Mouse (Mus musculus) gastrocnemius, adult 18-20 months (tissue): ENCODE results near the gene Apba2. TPM values are rescaled to one million over a fixed set of nuclear protein-coding genes. Genes with fewer than 3 reads are reported as not detected.

ENCODE experiments used
- DNase-seq: peaks from one replicate; pipeline ENCODE4 v3.0.0; 2021; ENCODE audit warnings: low spot score
- long read RNA-seq, 2 experiments: library from polyadenylated mRNA; stranded (forward); transcript quantifications; one replicate each; pipeline ENCODE4 v2.0.0; 2021
- total RNA-seq, 2 experiments: library from RNA; stranded (reverse); gene quantifications; 2 replicates each; pipeline ENCODE4 v1.2.3; 2021

Apba2 gene
- total RNA-seq: not detected
- long read RNA-seq, experiment 1: 0 reads
- long read RNA-seq, experiment 2: 0 reads

DNA sequence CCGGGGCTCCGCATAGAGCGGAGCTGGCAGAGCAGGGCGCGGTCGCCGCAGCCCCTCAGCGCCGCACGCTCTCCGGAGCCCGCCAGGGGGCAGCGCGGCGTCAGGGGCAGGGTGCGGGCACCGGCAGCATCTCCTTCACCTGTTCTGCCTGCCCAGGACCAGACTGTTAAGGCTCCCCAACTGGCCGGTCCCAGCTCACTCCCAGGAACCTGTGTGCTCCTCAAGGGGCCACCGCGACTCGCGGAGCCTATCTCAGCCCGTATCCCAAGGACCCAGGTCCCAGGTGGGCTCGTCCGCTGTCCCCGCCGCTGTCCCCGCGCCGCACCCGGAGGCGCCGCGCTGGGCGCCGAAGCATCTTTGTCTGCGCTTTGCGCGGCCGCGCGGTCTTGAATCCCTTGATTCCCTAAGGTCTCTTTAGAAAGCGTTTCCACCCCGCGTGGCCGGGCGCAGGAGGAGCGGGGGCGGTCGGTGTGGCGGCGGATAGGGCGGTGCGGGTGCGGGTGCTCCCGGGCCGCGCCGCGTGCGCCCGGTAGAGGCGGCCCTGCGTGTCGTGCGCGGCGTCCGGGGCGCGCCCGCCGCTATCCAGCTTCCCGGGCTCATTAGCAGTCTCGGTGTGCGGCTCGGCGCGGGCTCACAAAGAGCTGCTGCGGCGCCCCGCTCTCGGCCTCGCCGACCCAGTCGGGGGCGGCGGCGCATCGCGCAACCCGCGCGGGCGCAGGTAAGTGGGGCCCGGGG lies at the start of gene Apba2:
Apba2 (plus strand) TSS at position 171 of the 735 bp plus-strand sequence.
- DNase-seq: no peak

DNA sequence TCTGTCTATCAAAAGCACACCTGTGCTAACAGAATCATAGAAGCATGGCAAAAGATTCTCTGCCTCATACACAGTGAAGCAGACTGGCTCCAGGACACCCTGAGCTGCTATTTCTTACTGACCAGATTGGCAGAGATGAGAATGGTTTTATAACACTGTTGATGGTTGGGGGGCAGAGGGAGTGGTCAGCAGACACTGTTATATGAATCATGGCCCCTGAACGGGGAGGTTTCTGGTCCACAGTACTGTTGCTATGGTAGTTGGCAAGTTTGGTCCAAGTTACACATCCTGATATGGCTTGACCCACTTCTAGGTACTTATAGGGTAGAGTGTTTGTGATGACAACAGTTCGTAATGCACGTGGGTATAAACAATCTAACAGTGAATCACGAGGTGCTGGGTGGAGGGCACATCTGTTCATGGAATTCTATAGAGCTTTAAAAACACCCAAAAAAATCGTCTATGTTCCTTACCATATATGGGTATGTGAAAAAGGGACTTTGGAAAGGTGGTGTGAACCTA lies 49.6 kb upstream of the Apba2 start:
- DNase-seq: no peak

DNA sequence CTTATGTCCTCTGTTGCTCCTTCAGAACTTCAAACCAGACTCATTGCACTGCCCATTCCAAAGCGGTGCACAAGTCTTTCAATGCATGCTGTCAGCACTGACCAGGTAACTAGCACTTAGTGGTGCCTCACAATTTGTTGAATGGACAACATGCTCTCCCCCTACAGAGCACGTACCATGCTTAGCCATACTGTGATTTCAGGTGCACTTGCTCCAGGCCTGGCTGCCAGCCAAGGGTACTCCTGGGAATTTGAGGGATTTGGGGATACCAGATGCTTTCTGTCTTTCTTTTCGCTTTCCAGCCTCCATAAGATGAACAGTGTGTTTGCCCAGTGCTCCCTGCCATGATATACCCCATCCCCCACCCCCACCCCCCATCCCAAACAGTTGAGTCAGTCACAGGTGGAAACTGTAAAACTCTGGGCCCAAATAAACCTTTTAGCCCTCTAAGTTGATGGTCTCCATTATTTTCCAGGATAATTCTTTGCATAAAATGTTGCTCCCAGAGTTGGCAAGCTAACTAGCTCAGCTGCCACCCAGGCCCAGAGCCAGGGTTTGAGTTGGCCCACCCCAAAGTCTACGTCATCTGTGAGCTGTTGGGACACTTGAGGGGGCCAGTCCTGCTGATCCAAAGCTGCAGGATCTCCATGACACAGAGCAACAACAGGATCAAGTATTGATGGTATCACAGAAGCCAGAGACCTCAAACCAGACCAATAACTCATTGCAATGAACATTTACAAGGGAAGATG lies 48.9 kb upstream of the Apba2 start:
- no peak for DNase-seq

DNA sequence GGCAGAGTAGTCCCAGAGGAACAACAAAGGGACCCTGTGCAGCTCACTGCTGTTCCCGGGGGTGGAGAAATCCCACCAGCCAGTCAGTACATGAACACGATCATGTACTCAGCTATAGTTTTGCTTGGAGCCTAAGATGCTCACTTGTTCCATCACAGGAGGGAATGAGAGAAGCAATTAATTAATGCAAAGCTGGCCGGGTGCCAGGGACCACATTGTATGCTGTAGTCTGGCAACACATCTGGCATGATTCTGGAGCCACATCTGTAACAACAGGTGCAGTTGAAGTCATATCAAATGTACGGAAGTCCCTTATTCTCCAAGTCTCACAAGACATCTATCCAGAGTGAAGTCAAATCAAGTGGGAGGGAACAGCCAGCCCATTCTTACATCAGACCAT lies 45.3 kb upstream of the Apba2 start:
- no peak for DNase-seq

DNA sequence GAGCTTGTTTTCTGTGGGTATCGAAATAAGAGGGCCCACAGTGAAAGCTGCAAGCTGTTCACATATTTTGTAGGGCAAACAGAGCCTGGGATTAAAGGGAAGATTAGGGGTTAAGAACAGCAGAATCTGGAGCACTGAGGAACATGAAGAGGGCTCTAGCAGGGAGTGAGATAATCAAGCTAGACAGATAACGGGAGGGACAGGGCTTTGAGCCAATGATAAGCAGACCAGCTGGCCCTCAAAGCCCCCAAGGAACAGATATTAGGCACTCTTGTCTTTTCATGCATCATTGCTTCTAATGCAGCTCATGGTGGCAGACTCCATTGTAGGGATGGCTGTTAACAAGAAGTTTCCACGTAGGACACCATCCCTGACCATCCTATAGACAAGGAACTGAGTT lies 44.8 kb upstream of the Apba2 start:
- no peak for DNase-seq

DNA sequence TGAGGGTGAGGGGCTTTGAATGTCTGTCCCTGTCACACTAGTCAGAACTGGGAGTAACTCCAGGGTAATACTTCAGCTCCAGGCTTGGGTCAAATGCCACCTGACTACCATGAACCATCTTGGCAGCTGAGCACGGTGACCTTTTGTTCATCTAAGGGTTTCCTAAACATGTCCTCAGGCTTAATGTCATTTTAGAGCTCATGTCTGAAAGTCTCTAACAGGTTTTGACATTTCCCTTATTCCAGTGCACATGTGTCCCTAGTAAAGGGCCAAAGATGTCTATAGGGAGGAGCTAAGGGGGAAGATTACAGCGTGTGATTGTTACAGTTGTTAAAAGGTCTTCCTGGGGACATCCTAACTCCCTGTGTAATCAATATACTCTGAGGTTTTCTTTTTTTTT lies 43.7 kb upstream of the Apba2 start:
- no peak for DNase-seq

DNA sequence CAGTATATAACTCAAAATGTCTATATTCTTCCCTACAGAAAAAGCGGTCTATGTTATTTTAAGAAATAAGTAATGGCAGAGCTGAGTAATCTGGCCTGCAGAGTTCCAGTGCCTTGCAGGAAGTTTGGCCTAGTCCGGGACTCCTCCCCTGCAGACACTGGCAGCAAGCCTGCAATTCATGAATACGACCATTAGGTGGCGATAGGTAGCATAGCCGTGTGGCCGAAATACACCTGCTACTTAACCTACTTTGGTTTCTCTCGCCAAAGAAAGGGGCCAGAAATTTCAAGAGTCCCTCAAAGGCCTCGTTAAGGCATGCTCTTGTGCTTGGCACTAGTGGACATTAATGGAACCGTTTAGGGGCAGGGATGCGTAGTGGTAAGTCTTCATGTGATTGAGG lies 4.1 kb upstream of the Apba2 start:
- no peak for DNase-seq

DNA sequence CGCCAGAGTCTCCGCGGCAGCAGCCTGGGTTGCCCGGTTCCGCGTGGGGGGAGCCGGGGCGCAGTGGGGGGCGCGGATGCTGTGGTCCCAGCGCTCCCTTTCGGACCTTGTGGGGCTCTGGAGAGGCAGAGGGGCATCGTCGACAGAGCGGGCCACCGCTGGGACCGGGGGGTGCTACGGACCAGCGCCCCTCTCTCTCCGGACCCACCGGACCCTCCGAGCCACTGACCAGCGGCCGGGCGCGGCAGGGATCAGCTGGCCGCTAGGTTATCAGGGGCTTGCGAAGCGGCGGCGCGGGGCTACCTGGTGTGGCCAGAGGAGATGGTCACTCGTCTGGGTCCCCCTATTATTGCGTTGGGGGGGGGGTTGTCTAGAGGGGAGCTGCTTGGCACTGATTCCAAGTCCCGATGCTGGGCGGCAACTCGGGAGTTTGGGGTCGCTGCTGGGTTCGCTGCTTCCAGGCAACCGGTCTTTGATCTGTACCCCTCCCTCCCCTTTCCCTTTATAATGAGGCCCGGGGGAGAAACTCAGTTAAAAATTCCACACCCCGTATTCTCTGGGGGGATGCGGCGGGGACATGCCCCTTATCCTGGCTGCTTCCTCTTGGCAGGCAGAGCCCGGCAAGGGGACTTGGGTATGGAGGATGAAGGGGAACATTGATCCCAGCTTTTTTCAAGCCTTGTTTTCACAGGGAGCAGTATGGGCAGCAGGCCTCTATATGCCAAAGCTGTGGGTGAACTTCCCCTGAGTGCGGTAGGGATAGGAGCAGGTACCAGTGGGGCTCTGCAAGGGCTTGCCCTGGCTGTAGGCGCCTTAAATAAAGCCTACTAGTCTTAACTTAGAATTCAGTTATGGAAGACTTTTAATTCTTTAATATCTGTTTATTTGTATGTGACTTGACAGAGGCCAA lies 1.0 kb downstream of the Apba2 start:
- DNase-seq: no peak

DNA sequence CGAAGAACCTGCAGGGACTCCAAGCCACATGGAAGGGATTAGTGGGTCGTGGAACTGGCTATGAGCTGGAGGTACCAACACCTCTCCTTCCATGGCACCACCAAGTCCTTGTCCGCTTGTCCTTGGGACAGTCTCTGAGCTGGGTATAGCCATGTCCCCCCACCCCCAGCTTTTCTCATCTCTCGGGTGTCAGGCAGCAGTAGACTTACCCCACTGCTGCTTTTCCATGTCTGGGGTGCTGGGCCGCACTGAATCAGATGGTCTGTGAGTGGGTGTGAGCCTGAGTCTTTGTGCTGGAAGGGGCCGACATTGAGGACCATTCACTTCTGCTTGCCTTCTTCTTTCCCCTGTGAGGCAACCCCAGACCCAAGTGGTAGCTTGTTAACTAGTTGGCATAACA lies 2.1 kb downstream of the Apba2 start:
- DNase-seq: no peak

DNA sequence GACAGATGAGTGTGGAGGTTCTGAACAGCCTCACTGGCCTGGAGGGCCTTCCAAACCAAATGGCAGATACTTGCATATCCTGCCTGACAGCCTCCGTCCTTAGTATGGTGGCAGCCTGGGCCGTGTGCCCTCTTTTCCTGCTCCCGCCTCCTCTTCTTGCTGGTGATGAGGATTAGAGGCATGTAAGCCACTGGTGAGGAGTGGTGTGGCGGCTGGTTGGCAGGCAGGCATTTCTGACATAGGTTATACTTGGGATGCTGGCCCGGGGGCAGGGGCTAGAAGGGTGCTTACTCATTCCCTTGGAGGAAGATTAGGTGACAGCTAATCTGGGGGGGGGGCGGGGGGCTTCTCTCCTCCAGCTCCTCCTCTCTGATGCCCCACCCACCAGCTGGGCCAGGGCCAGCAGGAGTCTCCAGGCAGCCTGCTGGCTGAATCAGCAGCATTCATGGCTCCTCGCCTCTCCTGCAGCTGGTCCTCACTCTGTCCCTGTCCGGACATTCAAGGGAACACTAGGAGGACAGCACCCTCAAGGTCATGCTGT lies 3.3 kb downstream of the Apba2 start:
- DNase-seq: no peak

DNA sequence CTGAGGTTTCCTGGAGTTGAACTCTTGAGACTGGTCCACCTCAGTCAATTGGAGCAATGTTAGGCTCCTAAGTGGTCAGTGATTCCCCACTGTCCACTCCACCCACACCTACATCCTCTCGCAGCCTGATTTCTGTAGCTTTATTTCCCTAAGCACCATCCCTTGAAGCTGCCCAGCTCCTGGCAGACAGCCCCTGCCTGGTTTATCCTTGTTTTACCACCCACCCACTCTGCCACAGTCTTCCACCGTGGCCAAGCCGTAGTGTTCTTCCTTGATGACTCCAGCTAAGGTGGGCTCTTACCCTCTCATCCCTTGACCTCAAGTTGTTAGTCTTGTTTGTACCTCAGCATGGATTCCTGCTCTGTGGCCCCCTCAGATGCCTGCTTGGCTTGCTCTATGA lies 4.1 kb downstream of the Apba2 start:
- no peak for DNase-seq

DNA sequence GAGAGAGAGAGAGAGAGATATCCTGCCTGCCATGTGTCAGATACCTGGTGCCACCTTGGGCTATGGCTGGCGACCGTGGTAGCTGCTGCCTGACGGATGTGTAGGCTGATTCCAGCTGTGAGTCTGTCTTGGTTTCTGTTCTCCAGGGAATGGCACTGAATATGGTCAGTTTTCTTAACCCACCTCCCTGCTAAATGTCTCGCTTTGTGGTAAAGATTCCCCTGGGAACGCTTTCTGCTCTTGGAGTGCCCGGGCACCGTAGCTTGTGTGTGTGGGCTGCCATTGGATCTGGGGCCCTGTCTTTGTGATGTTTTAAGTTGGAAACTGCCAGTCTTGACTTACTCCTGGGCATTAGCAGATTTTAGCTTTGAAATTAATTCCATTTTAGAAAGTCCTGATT lies 7.3 kb downstream of the Apba2 start:
- DNase-seq: no peak

DNA sequence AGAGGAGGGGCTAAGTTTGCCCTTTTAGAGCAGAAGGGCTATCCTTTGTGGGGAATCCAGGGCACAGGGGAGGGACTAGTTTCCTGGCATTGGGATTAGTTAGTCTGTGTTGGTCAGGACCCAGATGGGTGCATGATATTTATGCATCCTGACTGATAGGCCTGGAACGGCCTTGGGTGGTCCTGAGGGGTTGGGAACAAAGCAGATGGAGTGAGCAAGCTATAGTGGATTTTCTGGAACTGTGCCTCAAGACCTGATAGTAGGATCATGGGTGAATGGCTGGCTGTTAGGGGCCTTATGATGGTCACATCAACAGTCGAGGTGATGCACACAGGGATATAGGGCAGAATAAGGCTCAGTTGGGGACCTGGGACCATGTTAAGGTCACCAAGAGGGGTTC lies 8.4 kb downstream of the Apba2 start:
- no peak for DNase-seq

DNA sequence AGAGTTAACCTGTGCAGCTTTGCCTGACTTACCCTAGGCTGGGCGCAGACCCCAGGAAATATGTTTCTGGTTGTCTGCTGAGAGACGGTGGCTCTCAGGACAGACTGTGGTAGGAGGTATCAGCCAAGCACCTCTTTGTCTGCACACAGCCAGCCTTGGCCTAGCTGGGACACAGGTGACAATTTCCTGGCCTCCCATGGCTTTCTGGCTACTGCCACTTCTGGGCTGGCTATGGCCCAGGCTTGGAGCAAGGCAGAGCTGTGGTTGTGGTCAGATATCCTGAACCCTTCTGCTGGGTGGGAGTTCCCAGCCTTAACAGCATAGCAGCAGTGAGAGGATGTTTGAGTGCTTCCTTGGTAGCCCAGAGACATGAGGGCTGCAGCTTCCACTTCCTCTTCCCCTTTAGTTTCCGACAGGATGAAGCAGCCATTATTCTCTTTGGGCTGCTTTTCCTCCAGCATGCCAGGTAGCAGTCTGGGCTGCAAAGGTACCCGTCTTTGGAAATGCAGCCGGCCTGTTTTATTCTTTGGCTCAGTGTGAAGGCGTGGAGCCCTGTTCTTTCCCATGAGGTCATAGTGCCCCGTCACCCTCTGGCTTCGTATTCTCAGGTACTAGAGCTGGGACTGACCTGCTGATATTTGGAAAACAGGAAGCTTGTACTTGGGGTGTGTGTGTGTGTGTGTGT lies 9.2 kb downstream of the Apba2 start:
- no peak for DNase-seq

DNA sequence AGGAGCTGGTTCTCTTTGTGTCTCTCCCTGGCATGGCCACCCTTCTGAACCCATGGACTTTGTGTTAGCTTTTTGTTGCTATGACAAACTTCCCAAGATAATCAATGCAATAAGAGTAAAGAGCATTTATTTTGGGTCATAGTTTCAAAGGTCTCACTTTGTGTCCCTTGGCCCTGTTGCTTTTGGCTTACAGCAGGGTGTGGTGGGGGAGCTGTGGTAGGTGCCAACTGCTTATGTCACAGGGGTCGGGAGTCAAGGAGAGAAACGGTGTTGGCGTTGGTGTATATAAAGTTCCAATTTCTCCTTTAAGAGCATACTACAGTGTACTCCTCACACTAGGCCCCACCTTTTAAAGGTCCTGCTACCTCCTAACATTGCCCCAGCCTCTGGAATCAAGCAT lies 12.1 kb downstream of the Apba2 start:
- no peak for DNase-seq

DNA sequence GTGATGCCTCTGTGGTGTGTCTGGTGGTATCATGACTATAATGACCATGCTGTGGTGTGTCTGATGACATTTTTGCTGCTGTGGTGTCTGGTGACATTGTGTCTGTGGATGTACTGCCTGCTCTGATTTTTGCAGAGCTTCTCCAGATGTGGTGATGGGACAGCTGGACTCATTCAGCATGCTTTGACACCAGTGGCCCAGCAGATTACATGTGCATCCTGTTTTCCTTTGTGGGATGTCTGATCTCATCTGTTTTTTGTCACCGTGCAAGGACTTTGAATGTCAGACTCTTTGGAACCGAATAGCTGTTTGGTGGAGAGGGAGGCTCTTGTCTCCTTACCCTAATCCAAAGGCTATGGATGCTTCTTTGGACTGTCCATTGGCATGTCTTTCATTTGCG lies 13.8 kb downstream of the Apba2 start:
- DNase-seq: no peak

DNA sequence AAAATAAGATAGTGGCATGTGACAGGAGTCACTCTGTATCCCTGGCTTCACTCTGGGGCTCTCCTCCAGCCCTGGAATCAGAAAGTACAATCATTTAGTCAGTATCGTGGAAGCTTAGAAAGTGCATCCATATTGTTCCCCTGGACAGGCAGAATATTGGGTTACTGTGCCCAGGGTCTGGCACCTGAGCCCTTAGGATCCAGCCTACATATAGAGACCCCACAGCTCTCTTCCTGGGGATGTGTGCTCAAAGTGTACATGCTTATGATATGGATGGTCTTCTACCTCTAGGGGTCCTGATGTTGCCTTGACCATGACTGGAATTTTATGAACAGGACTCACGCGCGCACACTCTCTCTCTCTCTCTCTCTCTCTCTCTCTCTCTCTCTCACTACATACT lies 14.4 kb downstream of the Apba2 start:
- no peak for DNase-seq

DNA sequence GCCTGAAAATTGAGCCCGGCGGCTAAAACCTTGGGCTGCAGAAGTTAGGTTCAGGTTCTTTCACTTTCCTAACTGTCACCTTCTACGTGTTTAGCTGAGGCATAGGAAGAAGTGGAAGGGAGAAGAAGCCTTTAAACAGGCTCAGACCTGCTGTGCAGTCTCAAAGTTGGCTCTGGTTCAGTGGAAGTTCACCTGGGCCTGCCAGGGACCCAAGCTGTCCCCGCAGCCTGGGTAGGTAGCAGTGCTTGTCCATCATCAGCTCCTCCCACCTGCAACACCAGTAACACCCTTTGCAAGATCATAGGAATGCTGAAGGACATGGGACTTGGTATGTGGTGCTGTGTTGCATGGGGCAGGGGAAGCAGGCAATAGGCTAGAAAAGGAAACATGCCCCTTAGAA lies 17.6 kb downstream of the Apba2 start:
- DNase-seq: no peak

DNA sequence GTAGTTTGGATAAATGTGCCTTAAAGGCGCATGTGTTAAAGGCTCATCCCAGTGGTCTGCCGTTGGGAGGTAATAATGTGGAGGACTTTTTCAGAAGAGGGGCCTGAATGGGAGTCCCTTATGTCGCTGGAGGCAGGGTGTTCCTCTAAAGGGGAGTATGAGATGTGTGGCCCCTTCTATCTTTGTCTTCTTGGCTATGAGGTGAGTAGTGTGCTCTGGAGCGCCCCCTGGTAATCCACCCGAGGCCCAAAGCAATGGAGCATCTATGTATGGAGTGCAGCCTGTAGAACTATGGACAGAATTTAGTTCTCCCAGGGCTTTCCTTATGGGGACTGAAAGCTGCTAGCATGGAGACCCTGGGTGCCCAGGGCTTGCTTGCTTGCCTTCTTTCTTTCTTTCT lies 18.0 kb downstream of the Apba2 start:
- no peak for DNase-seq

DNA sequence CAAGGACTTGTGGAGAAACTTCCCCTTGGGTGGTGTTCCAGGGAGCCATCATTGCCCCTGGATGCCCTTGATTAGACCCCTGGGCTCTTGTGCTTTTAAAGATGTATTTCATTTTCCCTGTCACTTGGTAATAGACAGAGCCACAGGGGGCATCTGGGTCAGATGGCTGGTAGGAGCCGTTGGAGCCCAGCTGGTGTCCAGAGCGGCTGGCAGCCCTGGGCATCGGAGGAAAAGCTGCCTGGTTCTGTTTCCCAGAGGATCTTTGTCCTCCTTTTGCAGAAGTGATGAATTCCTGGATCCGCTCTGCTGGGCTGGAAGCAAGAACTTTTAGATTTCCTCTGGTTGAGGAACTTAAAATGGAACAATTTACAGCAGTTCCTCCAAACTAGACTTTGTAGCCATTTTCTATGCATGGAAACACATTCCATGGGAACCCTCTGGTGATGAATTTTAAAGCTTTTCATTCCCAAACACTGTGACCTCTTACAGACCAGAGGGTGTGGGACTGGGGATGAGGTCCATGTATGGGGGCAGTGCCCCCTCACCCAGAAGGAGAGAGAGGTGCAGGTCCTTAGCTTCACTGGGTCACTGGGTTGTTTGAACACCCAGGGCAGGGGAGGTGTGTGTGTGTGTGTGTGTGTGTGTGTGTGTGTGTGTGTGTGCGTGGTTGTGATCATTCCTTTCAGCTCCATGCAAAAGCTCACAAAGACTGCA lies 20.3 kb downstream of the Apba2 start:
- DNase-seq: no peak

DNA sequence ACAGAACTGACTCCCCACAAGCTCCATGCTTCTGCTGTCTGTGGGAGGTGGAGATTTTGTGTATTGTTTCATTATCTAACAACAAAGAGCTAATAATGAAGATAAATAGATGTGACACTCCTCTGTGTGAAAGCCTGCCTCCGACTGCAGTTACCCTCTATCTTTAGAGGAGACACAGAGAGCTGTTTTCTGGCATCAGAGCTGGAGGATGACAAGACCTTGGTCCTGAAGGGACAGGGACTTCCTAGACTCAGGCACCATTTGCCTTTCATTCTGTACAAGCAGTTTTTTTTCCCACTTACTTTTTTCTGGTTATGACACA lies 20.9 kb downstream of the Apba2 start:
- no peak for DNase-seq
